28 mouse cellular contexts compared by ENCODE assay signal in genomic region chr8:64173759-64174158, GRCm38 (mm10). TPM values are rescaled to one million over a fixed set of nuclear protein-coding genes. Genes with fewer than 3 reads are reported as not detected.
"Had no signal": no experiment of that assay in that cellular context is flagged by ENCODE, and none has a peak within 500 bp of the region (broad histone marks: within the 10 kb centered on the region; RNA-seq: fewer than 3 reads in every experiment).

No protein-coding gene starts in this region.

- ATAC-seq: hindbrain, postnatal 0 days; intestine, embryonic 16.5 days; liver, postnatal 0 days had no signal

- H3K9ac ChIP-seq: heart, embryonic 13.5 days; heart, embryonic 15.5 days; hindbrain, embryonic 13.5 days; hindbrain, embryonic 15.5 days; limb, embryonic 12.5 days; liver, embryonic 13.5 days; liver, embryonic 15.5 days; liver, postnatal 0 days had no signal

- H3K4me3 ChIP-seq: heart, adult 2 months; heart, embryonic 13.5 days; heart, embryonic 15.5 days; hindbrain, embryonic 13.5 days; hindbrain, embryonic 15.5 days; layer of hippocampus, adult 2 months; left cerebral cortex, adult 2 months; limb, embryonic 10.5 days; limb, embryonic 12.5 days; liver, embryonic 13.5 days; liver, embryonic 15.5 days had no signal

- H3K36me3 ChIP-seq: heart, embryonic 13.5 days; heart, embryonic 15.5 days; hindbrain, embryonic 13.5 days; hindbrain, embryonic 15.5 days; limb, embryonic 10.5 days; limb, embryonic 12.5 days; liver, embryonic 13.5 days; liver, embryonic 15.5 days had no signal

- H3K27me3 ChIP-seq: heart, embryonic 13.5 days; heart, embryonic 15.5 days; hindbrain, embryonic 13.5 days; hindbrain, embryonic 15.5 days; limb, embryonic 12.5 days; liver, embryonic 13.5 days; liver, embryonic 15.5 days had no signal

- H3K27ac ChIP-seq: heart, adult 2 months; heart, embryonic 13.5 days; heart, embryonic 15.5 days; hindbrain, embryonic 13.5 days; hindbrain, embryonic 15.5 days; hindbrain, postnatal 0 days; layer of hippocampus, adult 2 months; left cerebral cortex, adult 2 months; limb, embryonic 10.5 days; limb, embryonic 12.5 days; liver, embryonic 13.5 days; liver, embryonic 15.5 days had no signal

- H3K9me3 ChIP-seq: heart, embryonic 13.5 days; heart, embryonic 15.5 days; hindbrain, embryonic 13.5 days; hindbrain, embryonic 15.5 days; limb, embryonic 10.5 days; limb, embryonic 12.5 days; liver, embryonic 13.5 days; liver, embryonic 15.5 days had no signal

- H3K4me1 ChIP-seq: heart, embryonic 13.5 days; heart, embryonic 15.5 days; hindbrain, embryonic 13.5 days; hindbrain, embryonic 15.5 days; limb, embryonic 10.5 days; limb, embryonic 12.5 days; liver, embryonic 13.5 days; liver, embryonic 15.5 days had no signal

- H3K4me2 ChIP-seq: heart, embryonic 11.5 days; heart, embryonic 13.5 days; heart, embryonic 15.5 days; hindbrain, embryonic 13.5 days; hindbrain, embryonic 15.5 days; limb, embryonic 12.5 days; liver, embryonic 11.5 days; liver, embryonic 13.5 days; liver, embryonic 15.5 days had no signal

- DNase-seq: gastrocnemius, postnatal 14 days; gastrocnemius, postnatal 36 days; heart, adult 11 months; heart, adult 2 months; heart, postnatal 14 days; heart, postnatal 36 days; kidney, adult 11 months; kidney, adult 2 months; kidney, adult 9 months; kidney, postnatal 10 days; kidney, postnatal 25 days; kidney, postnatal 4 days; liver; liver, embryonic 13.5 days; liver, postnatal 0 days had no signal

RNA-seq across cellular contexts. Expression of gene Tll1, which starts 32.3 kb away (rescaled TPM):
- polyA plus RNA-seq: liver, postnatal 0 days had no signal
